Mouse (Mus musculus): ENCODE data around the gene Nlgn2.
A peak's percentile ranks its signal among the peaks of the same experiment; 100 is the strongest.

Gene Nlgn2

GRCm38 (mm10) chr11:69837604-69837951, at the start of gene Nlgn2:
Nlgn2 (minus strand) TSS chr11:69837784.
- no peak for DNase-seq

DNA sequence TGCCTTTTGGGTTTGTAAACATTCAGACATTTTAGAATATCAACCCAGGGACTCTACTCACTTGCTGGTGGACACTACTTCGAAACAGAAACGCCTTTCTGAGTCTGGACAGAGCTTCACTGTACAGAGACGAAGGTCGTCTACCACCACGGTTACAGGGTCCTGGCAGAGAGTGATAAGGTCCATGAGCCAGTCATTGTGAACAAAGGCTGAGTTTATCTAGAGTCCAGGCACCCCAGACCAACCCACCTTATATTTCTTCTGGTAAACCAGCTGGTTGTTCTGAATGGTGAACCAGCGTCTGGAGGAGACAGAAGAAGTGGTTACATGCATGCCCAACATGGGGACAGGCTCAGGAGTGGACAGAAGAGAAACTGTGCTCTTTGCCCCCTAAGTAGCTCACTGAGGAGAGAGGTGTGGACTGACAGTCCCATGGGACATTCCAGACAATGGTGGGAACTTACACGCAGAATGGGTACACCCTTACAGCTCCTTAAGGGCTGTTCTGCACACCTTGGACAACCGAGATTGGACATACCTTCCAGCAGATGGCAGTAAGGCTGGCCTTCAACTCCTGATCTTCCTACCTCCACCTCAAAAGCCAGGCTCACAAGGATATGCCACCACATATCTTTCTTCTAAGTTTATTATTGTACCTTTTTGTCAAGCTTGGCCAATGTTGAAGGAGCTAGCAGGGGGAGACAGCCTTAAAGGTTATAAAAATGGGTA, 49.5 kb upstream of the Nlgn2 start:
- no peak for DNase-seq

GRCm38 (mm10) chr11:69884663-69885062, 47.1 kb upstream of the Nlgn2 start:
- DNase-seq, result no peak

GRCm38 (mm10) chr11:69884240-69884639, 46.7 kb upstream of the Nlgn2 start:
- DNase-seq, result no peak

GRCm38 (mm10) chr11:69883527-69884151, 46.1 kb upstream of the Nlgn2 start:
- no peak for DNase-seq

DNA sequence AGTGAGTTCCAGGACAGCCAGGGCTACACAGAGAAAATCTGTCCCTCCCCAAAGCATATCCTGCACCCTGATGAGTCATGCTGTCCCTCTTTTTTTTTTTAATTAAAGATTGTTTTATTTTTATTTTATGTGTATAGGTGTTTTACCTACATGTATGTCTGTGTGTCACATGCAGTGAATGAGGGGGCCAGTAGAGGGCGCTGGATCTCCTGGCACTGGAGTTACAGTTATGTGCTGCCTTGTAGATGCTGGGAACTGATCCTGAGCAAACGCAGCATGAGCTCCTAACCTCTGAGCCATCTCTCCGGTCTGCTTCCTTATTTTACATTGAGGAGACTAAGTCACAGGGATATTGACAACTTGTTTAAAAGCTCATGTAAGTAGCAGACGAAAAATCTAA, 45.5 kb upstream of the Nlgn2 start:
- DNase-seq, result peak; percentile 83 to 84

DNA sequence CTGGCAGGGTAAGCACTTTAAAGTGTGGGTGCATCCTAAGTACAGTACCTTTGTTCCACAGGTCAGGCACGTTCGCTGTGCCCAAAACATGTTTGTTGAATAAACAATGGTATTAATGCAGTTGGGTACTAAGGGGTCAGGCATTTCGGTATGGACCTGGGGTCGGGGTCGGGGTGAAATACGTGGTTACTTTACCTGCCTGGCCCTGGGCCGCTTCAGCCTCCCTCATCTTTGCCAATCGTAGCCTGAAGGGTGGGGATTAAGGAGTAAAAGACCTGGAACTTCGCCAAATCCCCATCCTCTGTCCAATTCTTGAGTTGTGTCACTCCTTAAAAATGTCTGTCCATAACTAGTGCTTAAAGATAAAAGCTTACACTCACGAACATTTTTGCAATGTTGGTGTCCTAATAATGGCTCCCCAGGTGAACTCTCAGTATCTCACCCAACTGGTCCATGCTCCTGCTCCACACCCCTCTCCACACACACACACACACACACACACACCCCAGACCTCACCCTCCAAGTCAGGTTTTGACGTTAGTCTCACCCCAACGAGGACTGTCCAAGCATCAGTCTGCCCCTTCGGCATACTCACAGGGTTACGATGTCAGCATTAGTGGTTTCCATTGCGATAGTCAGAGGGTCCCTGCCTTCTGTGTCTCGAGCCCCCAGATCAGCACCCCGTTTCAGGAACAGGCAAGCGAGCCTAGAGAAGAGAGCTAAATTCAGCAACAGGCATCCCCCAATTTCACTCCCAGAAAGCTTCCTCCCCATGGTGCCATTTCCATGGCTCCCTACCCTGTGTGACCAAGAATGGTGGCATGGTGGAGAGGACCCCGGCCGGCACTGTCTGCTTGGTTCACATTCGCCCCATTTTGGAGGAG, 44.4 kb upstream of the Nlgn2 start:
- no peak for DNase-seq

DNA sequence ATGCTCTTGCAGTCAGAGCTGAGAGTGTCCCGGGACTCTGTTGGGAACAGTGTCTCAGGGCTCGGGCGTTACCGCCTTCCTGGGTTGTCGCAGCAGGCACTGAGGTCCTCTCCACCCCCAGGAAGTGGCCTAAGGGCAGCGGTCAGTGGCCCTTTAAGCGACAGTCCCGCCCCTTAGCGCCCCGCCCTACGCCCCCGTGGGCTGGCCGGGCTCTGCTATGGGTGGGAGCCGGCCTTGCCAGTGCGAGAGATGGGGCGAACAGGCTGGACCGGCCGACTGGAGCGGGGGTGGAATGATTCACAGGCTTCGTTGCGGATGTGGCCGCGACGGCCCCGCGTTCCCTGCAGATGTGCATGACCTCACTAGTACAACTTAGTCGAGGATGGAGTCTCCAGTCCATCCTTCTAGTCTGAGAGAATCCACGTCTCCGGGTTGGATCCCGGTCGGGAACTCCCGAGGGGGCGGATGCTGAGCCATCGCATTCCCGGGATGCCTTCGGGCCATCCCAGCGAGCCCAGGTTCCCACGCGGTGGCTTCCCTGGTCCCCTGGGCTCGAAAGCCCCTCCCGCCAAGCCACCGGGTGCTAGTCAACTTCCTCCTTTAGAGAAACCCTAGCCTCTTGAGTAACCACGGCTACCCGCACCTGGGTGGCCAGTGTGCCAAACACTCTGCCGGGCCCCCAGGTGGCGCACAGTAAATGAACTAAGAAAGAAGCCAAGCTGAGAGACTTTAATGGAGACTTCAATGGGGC, 43.4 kb upstream of the Nlgn2 start, which contains the start of gene Kctd11:
Kctd11 (minus strand) TSS at position 554 of the 751 bp plus-strand sequence.
- peak; percentile 90 to 92 for DNase-seq

DNA sequence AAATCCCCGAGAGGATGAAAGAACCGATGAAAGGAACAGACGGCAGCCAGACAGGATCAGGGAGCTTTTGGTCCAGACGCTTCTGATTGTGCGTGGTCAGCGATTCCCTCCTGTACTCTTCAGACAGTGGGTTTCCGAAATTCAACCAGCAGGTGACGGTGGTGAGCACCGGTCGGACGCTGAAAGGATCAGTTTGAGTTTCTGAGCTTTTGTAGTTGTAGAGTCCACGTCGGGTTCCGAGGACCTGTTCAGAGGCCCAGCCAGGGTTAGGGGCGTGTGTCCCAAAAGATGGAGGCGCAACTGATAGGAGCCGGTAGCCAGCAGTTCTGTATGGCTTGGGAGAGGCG, 42.9 kb upstream of the Nlgn2 start:
- peak; percentile 76 for DNase-seq

GRCm38 (mm10) chr11:69879711-69880110, 42.1 kb upstream of the Nlgn2 start:
- DNase-seq, result no peak

- no peak for DNase-seq
Observed at GRCm38 (mm10) chr11:69878952-69879351, 41.4 kb upstream of the Nlgn2 start.

DNA sequence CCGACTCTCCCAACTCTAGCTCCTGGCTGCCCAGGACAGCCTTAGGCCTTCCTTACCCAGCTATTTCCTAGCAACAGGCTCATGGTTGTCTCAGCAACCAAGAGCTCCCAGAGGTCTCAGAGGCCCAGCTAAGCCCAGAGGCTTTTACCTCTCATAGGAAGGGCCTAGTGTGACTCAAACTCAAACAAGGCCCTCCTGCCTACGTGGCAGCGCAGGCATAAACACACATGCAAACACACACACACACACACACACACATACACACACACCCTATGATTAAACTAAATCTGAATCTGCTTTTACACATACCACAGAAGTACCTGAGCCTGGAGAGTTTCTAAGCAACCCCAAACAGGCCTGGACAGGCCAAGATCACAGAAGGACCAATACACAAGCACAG, 40.8 kb upstream of the Nlgn2 start:
- no peak for DNase-seq

DNA sequence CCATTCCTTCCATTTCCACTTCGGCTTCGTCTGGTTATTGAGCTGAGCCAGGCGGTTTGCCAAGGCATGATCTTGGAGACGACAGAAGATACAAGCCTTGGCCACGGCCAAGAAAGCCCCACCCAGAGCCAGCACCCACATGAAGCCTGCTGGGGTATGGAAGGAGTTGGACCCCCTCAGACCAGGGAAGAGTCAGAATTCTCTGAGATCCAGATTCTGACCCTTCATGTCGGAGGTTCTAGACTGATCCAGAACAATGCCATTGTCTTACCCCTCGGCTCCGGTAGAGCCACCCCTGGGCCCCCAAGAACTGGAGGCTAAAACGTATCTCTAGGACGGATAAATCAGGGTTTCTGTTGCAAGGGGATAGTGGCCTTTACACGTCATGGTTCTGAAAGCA, 40.3 kb upstream of the Nlgn2 start, which contains the start of gene Tmem95:
Tmem95 (minus strand) TSS at position 141 of the 400 bp plus-strand sequence.
- no peak for DNase-seq

GRCm38 (mm10) chr11:69876867-69877266, 39.3 kb upstream of the Nlgn2 start:
- peak; percentile 92 to 94 for DNase-seq

- no peak for DNase-seq
Observed at GRCm38 (mm10) chr11:69876186-69876585, 38.6 kb upstream of the Nlgn2 start.

DNA sequence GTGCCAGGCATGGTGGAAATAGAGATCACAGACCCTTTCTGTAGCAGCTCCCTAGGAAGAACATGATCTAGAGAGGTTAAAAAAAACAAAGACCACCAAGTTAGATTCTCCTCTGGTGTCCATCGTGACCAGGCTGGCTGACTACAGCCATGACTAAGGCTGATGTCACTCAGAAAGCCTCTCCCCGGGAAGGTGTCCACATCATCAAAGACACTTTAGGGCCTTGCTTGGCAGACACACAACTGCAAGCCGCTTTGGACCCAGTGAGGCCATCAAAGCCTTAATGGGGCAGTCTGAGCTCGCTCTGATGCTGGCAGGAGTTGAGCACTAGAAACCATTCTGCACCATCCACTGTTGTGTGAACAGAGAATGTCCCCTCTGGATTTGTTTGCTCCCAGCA, 34.9 kb upstream of the Nlgn2 start:
- no peak for DNase-seq

- no peak for DNase-seq
Observed at GRCm38 (mm10) chr11:69871822-69872221, 34.2 kb upstream of the Nlgn2 start.

DNA sequence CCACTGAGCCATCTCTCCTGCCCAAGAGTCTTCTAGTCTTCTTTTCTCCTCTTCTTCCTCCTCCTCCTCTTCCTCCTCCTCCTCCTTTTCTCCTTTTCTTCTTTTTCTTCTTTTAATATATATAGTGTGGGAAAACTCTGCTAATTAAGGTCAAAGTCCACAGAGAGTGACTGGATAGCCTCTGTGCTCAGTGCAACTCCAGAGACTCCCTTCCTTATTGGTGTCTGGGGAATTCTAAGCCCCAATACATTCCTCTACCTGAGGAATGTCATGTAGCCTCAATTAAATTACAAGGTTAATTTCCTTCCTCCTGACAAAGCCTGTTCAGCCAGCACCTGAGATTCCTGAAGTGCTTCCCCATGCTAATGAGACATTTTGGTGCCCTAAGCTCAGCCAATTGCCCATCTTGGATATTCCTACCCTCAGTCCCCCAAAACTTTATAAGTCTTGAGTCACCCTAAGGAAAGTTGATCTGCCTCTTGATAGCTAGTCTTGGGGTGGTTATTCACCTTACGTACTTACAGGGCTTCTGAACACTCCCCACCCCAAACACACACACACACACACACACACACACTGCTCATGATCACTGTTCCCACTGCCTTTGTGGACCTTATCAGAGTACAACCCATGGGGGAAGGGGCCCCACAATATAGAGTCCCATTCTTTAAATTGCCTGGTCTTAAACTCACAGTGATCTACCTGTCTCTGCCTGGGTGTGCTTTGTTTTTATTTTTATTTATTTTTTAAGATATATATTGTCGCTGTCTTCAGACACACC, 32.9 kb upstream of the Nlgn2 start:
- DNase-seq, result no peak

DNA sequence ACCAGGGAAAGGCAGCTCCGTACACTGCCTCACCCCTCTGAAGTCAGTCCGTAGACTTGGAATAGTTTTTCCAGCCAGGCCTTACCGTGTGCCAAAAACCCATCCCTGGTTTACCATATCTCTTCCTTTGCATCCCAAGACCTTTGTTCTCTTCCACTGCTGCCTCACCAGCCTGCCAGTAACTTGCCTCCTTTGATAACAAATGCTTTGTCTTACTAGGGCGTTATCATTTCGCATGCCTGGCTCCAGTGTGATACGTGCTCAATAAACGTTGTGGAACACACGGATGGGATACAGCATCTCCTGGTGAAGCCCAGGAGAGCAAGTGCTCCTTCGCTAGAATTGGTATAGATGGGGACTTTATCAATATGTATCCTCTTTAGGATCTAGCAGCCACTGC, 29.8 kb upstream of the Nlgn2 start:
- DNase-seq, result no peak

DNA sequence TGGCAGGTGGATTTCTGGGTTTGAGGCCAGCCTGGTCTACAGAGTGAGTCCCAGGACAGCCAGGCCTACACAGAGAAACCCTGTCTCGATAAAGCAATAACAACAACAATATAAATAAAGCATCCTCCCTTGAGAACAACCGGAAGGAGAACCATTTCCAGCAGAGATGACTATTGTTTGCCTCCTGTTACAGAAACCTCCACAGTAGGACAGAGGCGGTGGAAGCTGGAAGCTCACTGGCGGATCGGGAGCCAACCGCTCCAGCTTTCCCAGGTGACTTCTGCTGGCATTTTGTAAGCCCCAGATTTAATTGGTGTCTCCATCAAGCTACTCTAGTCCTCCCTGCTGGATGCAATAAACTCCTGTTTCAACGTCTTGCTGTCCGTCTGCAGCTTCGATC, 28.0 kb upstream of the Nlgn2 start:
- DNase-seq, result no peak

GRCm38 (mm10) chr11:69864138-69864860, 26.7 kb upstream of the Nlgn2 start:
- no peak for DNase-seq
